Mouse (Mus musculus) liver, adult 2 months (tissue): Measurements from ENCODE around the gene Hoxa5. TPM values are rescaled to one million over a fixed set of nuclear protein-coding genes. Genes with fewer than 3 reads are reported as not detected.

Source experiments
- DNase-seq: peaks from one replicate; pipeline ENCODE4 v3.0.0-alpha.2; 2011; ENCODE audit warnings: low read depth, low spot score; ENCODE audit errors: extremely low read depth
- H3K27ac ChIP-seq: fragments of 200-500 bp; replicated peaks from 2 replicates; pipeline ENCODE4 v1.5.1; 2012; ENCODE audit warnings: low read depth, mild to moderate bottlenecking, control low read depth, inconsistent platforms, low read length; ENCODE audit not compliant: insufficient read depth
- H3K27me3 ChIP-seq: fragments of 200-500 bp; 2 replicates; pipeline ENCODE4 v1.6.1; 2012; ENCODE audit warnings: mild to moderate bottlenecking, moderate library complexity, low read length, inconsistent platforms; ENCODE audit not compliant: control insufficient read depth, insufficient read depth
- H3K36me3 ChIP-seq: fragments of 200-500 bp; 2 replicates; pipeline ENCODE4 v1.6.1; 2012; ENCODE audit warnings: low read length, inconsistent platforms; ENCODE audit not compliant: control insufficient read depth, insufficient read depth
- H3K4me1 ChIP-seq: fragments of 200-500 bp; 2 replicates; pipeline ENCODE4 v1.6.1; 2011; ENCODE audit warnings: low read length; ENCODE audit not compliant: control insufficient read depth, insufficient read depth
- H3K4me3 ChIP-seq: fragments of 200-500 bp; 2 replicates; pipeline ENCODE4 v1.5.1; 2011; ENCODE audit warnings: low read depth, mild to moderate bottlenecking, control low read depth, low read length, moderate library complexity; ENCODE audit not compliant: insufficient read depth
- H3K79me2 ChIP-seq: fragments of 200-500 bp; 2 replicates; pipeline ENCODE4 v1.6.1; 2012; ENCODE audit warnings: inconsistent platforms, mild to moderate bottlenecking, low read length, moderate library complexity; ENCODE audit not compliant: control insufficient read depth, insufficient read depth
- H3K9ac ChIP-seq: fragments of 200-500 bp; 2 replicates; pipeline ENCODE4 v1.6.1; 2012; ENCODE audit warnings: low read depth, mild to moderate bottlenecking, control low read depth, inconsistent platforms, low read length
- CTCF ChIP-seq: fragments of 200-500 bp; IDR thresholded peaks from 2 replicates; pipeline ENCODE4 v1.5.1; 2011; ENCODE audit warnings: low read depth, low read length, control low read depth
- POLR2A ChIP-seq: fragments of 200-500 bp; IDR thresholded peaks from 2 replicates; pipeline ENCODE4 v1.6.1; 2011; ENCODE audit warnings: low read length, control low read depth; ENCODE audit not compliant: insufficient read depth; ENCODE audit errors: extremely low read depth
- WGBS: fragments of 180-500 bp; shearing (Covaris S2); methylation state at CpG from one replicate; pipeline ENCODE4 v1.1.7; 2018; 5-methylcytosine and 5-hydroxymethylcytosine counted together
- polyA plus RNA-seq: library from polyadenylated mRNA; depleted of rRNA; stranded (reverse); fragments of >200 nt; gene quantifications from 2 replicates; pipeline ENCODE4 v1.2.3, GENCODE M21; 2012
- total RNA-seq: library from RNA; depleted of rRNA; stranded (reverse); fragments of >200 nt; gene quantifications from 2 replicates; pipeline ENCODE4 v1.2.3, GENCODE M21; 2014

Gene Hoxa5
- total and polyA plus RNA-seq, 2 experiments = 0.16 to 0.28 TPM

DNA sequence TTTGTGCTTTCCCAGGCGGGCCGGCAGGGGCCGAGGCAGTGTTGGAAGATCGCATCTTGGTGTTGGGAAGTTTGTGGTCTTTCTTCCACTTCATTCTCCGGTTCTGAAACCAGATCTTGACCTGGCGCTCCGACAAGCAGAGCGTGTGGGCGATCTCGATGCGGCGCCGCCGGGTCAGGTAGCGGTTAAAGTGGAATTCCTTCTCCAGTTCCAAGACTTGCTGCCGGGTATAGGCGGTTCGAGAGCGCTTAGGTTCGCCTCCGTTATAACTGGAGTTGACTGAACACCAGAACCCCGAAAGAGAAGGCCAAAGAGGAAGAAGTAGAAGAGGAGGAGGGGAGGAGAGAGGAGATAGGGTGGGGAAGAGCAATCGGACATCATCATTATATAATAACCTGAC lies 14.0 kb downstream of the Hoxa5 start:
- WGBS = 11% methylated on average over 23 of the region's 23 CpGs
- peaks cover 2% of the 10 kb centered on the region; the same call in 1 of the 2 replicates for H3K4me1 ChIP-seq
- TF ChIP-seq CTCF = no peak
- no peak for TF ChIP-seq POLR2A
- peaks cover 25% of the 10 kb centered on the region; the same call in 1 of the 2 replicates for H3K27me3 ChIP-seq
- H3K4me3 ChIP-seq = peak overlapping the region; percentile 71
- H3K36me3 ChIP-seq = no peaks in the 10 kb centered on the region
- no peak overlapping the region for H3K27ac ChIP-seq
- H3K9ac ChIP-seq = peak overlapping the region; percentile 10; the same call in 1 of the 2 replicates
- no peak for DNase-seq
- H3K79me2 ChIP-seq = no peaks in the 10 kb centered on the region

- Histone ChIP-seq H3K27ac (no peak overlapping the region), H3K79me2 (no peaks in the 10 kb centered on the region), H3K36me3 (no peaks in the 10 kb centered on the region), H3K4me1 (peaks cover 2% of the 10 kb centered on the region; the same call in 1 of the 2 replicates), H3K9ac (no peak overlapping the region), H3K27me3 (peaks cover 25% of the 10 kb centered on the region; the same call in 1 of the 2 replicates), H3K4me3 (no peak overlapping the region)
- 21% methylated on average over 8 of the region's 8 CpGs for WGBS
- TF ChIP-seq CTCF (no peak), POLR2A (no peak)
- no peak for DNase-seq
Observed at GRCm38 (mm10) chr6:52189909-52190308, 14.5 kb downstream of the Hoxa5 start.

- 28% methylated on average over 5 of the region's 5 CpGs for WGBS
- Histone ChIP-seq H3K36me3 (no peaks in the 10 kb centered on the region), H3K79me2 (no peaks in the 10 kb centered on the region), H3K27me3 (peaks cover 24% of the 10 kb centered on the region), H3K4me3 (no peak overlapping the region), H3K4me1 (peaks cover 2% of the 10 kb centered on the region; the same call in 1 of the 2 replicates), H3K27ac (no peak overlapping the region), H3K9ac (no peak overlapping the region)
- no peak for DNase-seq
- no peak for TF ChIP-seq CTCF
- TF ChIP-seq POLR2A = no peak
Observed at GRCm38 (mm10) chr6:52189172-52189591, 15.2 kb downstream of the Hoxa5 start.

GRCm38 (mm10) chr6:52186500-52186899 lies 17.9 kb downstream of the Hoxa5 start:
- Histone ChIP-seq H3K4me3 (no peak overlapping the region), H3K4me1 (peaks cover 2% of the 10 kb centered on the region; the same call in 1 of the 2 replicates), H3K27ac (no peak overlapping the region), H3K27me3 (peaks cover 21% of the 10 kb centered on the region), H3K9ac (no peak overlapping the region), H3K36me3 (no peaks in the 10 kb centered on the region), H3K79me2 (no peaks in the 10 kb centered on the region)
- WGBS = 40% methylated on average over 1 of the region's 1 CpGs
- TF ChIP-seq POLR2A = no peak
- no peak for TF ChIP-seq CTCF
- no peak for DNase-seq

GRCm38 (mm10) chr6:52185834-52186233 lies 18.6 kb downstream of the Hoxa5 start:
- 40% methylated on average over 3 of the region's 3 CpGs for WGBS
- Histone ChIP-seq H3K27ac (no peak overlapping the region), H3K4me1 (peaks cover 2% of the 10 kb centered on the region; the same call in 1 of the 2 replicates), H3K9ac (no peak overlapping the region), H3K27me3 (peaks cover 19% of the 10 kb centered on the region), H3K4me3 (no peak overlapping the region), H3K79me2 (no peaks in the 10 kb centered on the region), H3K36me3 (no peaks in the 10 kb centered on the region)
- no peak for TF ChIP-seq CTCF
- TF ChIP-seq POLR2A = no peak
- DNase-seq = no peak

- no peak for DNase-seq
- Histone ChIP-seq H3K4me1 (peaks cover 2% of the 10 kb centered on the region; the same call in 1 of the 2 replicates), H3K27ac (no peak overlapping the region), H3K36me3 (no peaks in the 10 kb centered on the region), H3K27me3 (peaks cover 15% of the 10 kb centered on the region), H3K4me3 (no peak overlapping the region), H3K79me2 (no peaks in the 10 kb centered on the region), H3K9ac (no peak overlapping the region)
- WGBS = 11% methylated on average over 19 of the region's 19 CpGs
- no peak for TF ChIP-seq POLR2A
Observed at GRCm38 (mm10) chr6:52185222-52185621, 19.2 kb downstream of the Hoxa5 start.
